Mouse (Mus musculus) lung, embryonic 15.5 days (tissue): ENCODE data around the gene Atp6v0d1. TPM values are rescaled to one million over a fixed set of nuclear protein-coding genes. Genes with fewer than 3 reads are reported as not detected.

Source experiments
- ATAC-seq: fragments of 200-750 bp; cut with Nextera tagmentation; 2 replicates; pipeline ENCODE4 v1.8.0; 2017; ENCODE audit warnings: moderate number of reproducible peaks, borderline replicate concordance; ENCODE audit not compliant: low FRiP score, low TSS enrichment; ENCODE audit errors: extremely low read depth
- H3K27ac ChIP-seq: fragments of 300-500 bp; sonication (generic); 2 replicates; pipeline ENCODE4 v1.5.1; 2015; ENCODE audit warnings: moderate library complexity, mild to moderate bottlenecking, inconsistent platforms
- H3K27me3 ChIP-seq: fragments of 300-500 bp; sonication (generic); 2 replicates; pipeline ENCODE4 v1.6.1; 2015; ENCODE audit warnings: inconsistent platforms
- H3K36me3 ChIP-seq: fragments of 300-500 bp; sonication (generic); 2 replicates; pipeline ENCODE4 v1.6.1; 2015; ENCODE audit warnings: inconsistent platforms
- H3K4me1 ChIP-seq: fragments of 300-500 bp; sonication (generic); 2 replicates; pipeline ENCODE4 v1.6.1; 2015; ENCODE audit warnings: inconsistent platforms
- H3K4me2 ChIP-seq: fragments of 300-500 bp; sonication (generic); 2 replicates; pipeline ENCODE4 v1.6.1; 2015; ENCODE audit warnings: inconsistent platforms, mild to moderate bottlenecking, moderate library complexity
- H3K4me3 ChIP-seq: fragments of 300-500 bp; sonication (generic); 2 replicates; pipeline ENCODE4 v1.5.1; 2015; ENCODE audit warnings: mild to moderate bottlenecking, inconsistent platforms
- H3K9ac ChIP-seq: fragments of 300-500 bp; sonication (generic); 2 replicates; pipeline ENCODE4 v1.6.1; 2015; ENCODE audit warnings: inconsistent platforms
- H3K9me3 ChIP-seq: fragments of 300-500 bp; sonication (generic); 2 replicates; pipeline ENCODE4 v1.6.1; 2016; ENCODE audit warnings: inconsistent platforms
- WGBS: fragments of 180-500 bp; shearing (Covaris S2); methylation state at CpG from one replicate; pipeline ENCODE4 v1.1.7; 2015; 5-methylcytosine and 5-hydroxymethylcytosine counted together
- polyA plus RNA-seq: library from polyadenylated mRNA; unstranded; fragments of >200 nt; fragmentation: Nextera tagmentation; extraction: Ambion mirVana; gene quantifications from 2 replicates; pipeline ENCODE4 v1.2.1, GENCODE M21; 2015

The Atp6v0d1 gene
- polyA plus RNA-seq, 1 experiment from 2014 or later, result 82.1 TPM

GRCm38 (mm10) chr8:105493495-105493894 is 72.4 kb downstream of the Atp6v0d1 start:
- Histone ChIP-seq H3K4me2 (no peak overlapping the region), H3K27me3 (no peaks in the 10 kb centered on the region), H3K4me1 (peaks cover 36% of the 10 kb centered on the region), H3K4me3 (no peak overlapping the region), H3K9ac (no peak overlapping the region), H3K27ac (peak overlapping the region; percentile 88), H3K36me3 (no peaks in the 10 kb centered on the region), H3K9me3 (no peaks in the 10 kb centered on the region)
- no peak for ATAC-seq
- WGBS, result 15% methylated on average over 3 of the region's 3 CpGs

GRCm38 (mm10) chr8:105489281-105489680 is 76.6 kb downstream of the Atp6v0d1 start:
- H3K27ac ChIP-seq, result no peak overlapping the region
- H3K4me1 ChIP-seq, result peaks cover 11% of the 10 kb centered on the region
- no peak for ATAC-seq
- H3K4me2 ChIP-seq, result no peak overlapping the region
- peaks cover 8% of the 10 kb centered on the region; the same call in 1 of the 2 replicates for H3K36me3 ChIP-seq
- no peaks in the 10 kb centered on the region for H3K27me3 ChIP-seq
- no peak overlapping the region for H3K4me3 ChIP-seq
- WGBS, result 39% methylated on average over 1 of the region's 1 CpGs
- H3K9me3 ChIP-seq, result no peaks in the 10 kb centered on the region
- no peak overlapping the region for H3K9ac ChIP-seq

GRCm38 (mm10) chr8:105488082-105488481 is 77.8 kb downstream of the Atp6v0d1 start:
- Histone ChIP-seq H3K9ac (no peak overlapping the region), H3K4me3 (no peak overlapping the region), H3K9me3 (no peaks in the 10 kb centered on the region), H3K36me3 (peaks cover 8% of the 10 kb centered on the region; the same call in 1 of the 2 replicates), H3K27me3 (no peaks in the 10 kb centered on the region), H3K4me1 (peaks cover 4% of the 10 kb centered on the region; the same call in 1 of the 2 replicates), H3K27ac (no peak overlapping the region), H3K4me2 (no peak overlapping the region)
- ATAC-seq, result no peak
- WGBS, result 55% methylated on average over 3 of the region's 3 CpGs

- Histone ChIP-seq H3K4me3 (no peak overlapping the region), H3K4me1 (peaks cover 5% of the 10 kb centered on the region), H3K4me2 (no peak overlapping the region), H3K9ac (no peak overlapping the region), H3K9me3 (no peaks in the 10 kb centered on the region), H3K36me3 (peaks cover 16% of the 10 kb centered on the region), H3K27me3 (no peaks in the 10 kb centered on the region), H3K27ac (no peak overlapping the region)
- 27% methylated on average over 2 of the region's 2 CpGs for WGBS
- peak; percentile 52; the same call in 1 of the 2 replicates for ATAC-seq
Observed at GRCm38 (mm10) chr8:105484392-105484791, 81.5 kb downstream of the Atp6v0d1 start.

- Histone ChIP-seq H3K4me3 (no peak overlapping the region), H3K4me1 (peaks cover 5% of the 10 kb centered on the region), H3K9ac (no peak overlapping the region), H3K4me2 (no peak overlapping the region), H3K36me3 (peaks cover 16% of the 10 kb centered on the region), H3K27ac (no peak overlapping the region), H3K27me3 (no peaks in the 10 kb centered on the region), H3K9me3 (no peaks in the 10 kb centered on the region)
- 63% methylated on average over 3 of the region's 3 CpGs for WGBS
- ATAC-seq, result no peak
Observed at GRCm38 (mm10) chr8:105484030-105484368, 81.8 kb downstream of the Atp6v0d1 start.

- Histone ChIP-seq H3K4me3 (no peak overlapping the region), H3K27me3 (no peaks in the 10 kb centered on the region), H3K27ac (no peak overlapping the region), H3K36me3 (peaks cover 16% of the 10 kb centered on the region), H3K9ac (no peak overlapping the region), H3K4me1 (peaks cover 5% of the 10 kb centered on the region), H3K4me2 (no peak overlapping the region), H3K9me3 (no peaks in the 10 kb centered on the region)
- WGBS, result 34% methylated on average over 14 of the region's 14 CpGs
- ATAC-seq, result 0 out of 2 replicates have a peak, but pooled peaks have one; percentile 36
Observed at GRCm38 (mm10) chr8:105483212-105484029, 82.4 kb downstream of the Atp6v0d1 start.

GRCm38 (mm10) chr8:105482123-105482522 is 83.7 kb downstream of the Atp6v0d1 start:
- Histone ChIP-seq H3K4me3 (no peak overlapping the region), H3K4me2 (no peak overlapping the region), H3K27ac (no peak overlapping the region), H3K36me3 (peaks cover 16% of the 10 kb centered on the region), H3K27me3 (no peaks in the 10 kb centered on the region), H3K4me1 (peaks cover 5% of the 10 kb centered on the region), H3K9ac (no peak overlapping the region), H3K9me3 (no peaks in the 10 kb centered on the region)
- no peak for ATAC-seq
- 72% methylated on average over 8 of the region's 8 CpGs for WGBS

DNA sequence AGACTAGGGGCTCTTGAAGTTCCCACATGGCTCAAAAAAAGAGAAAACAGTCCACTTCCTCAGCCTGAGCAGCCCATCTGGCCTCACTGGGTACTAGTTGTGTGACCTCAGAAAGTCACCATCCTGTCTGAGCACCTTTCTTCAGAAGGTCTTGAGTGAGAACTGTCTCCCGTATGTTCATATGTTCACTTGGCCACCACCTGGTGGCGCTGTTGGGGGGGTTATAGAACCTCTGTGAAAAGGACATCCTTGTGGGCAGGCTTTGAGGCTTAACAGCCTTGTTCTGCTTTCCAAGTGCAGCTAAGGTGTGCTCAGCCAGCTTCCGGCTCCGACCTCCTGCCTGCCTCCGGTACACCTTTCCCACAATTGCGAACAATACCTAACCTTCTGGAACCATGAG is 84.4 kb downstream of the Atp6v0d1 start:
- Histone ChIP-seq H3K27me3 (no peaks in the 10 kb centered on the region), H3K4me3 (no peak overlapping the region), H3K27ac (no peak overlapping the region; the same call in 1 of the 2 replicates), H3K4me1 (peaks cover 5% of the 10 kb centered on the region), H3K9me3 (no peaks in the 10 kb centered on the region), H3K36me3 (peaks cover 16% of the 10 kb centered on the region), H3K4me2 (no peak overlapping the region), H3K9ac (no peak overlapping the region)
- ATAC-seq, result no peak
- 74% methylated on average over 6 of the region's 6 CpGs for WGBS

- H3K4me3 ChIP-seq, result no peak overlapping the region
- H3K36me3 ChIP-seq, result peaks cover 18% of the 10 kb centered on the region
- no peak overlapping the region; the same call in 1 of the 2 replicates for H3K27ac ChIP-seq
- peaks cover 5% of the 10 kb centered on the region for H3K4me1 ChIP-seq
- ATAC-seq, result no peak
- WGBS, result 28% methylated on average over 2 of the region's 2 CpGs
- H3K27me3 ChIP-seq, result no peaks in the 10 kb centered on the region
- no peak overlapping the region for H3K4me2 ChIP-seq
- H3K9me3 ChIP-seq, result no peaks in the 10 kb centered on the region
- no peak overlapping the region for H3K9ac ChIP-seq
Observed at GRCm38 (mm10) chr8:105481013-105481412, 84.8 kb downstream of the Atp6v0d1 start.

- H3K27me3 ChIP-seq, result 0 out of 2 replicates have a peak, but pooled peaks cover 6% of the 10 kb centered on the region
Observed at GRCm38 (mm10) chr8:105477792-105478191, 88.1 kb downstream of the Atp6v0d1 start.

DNA sequence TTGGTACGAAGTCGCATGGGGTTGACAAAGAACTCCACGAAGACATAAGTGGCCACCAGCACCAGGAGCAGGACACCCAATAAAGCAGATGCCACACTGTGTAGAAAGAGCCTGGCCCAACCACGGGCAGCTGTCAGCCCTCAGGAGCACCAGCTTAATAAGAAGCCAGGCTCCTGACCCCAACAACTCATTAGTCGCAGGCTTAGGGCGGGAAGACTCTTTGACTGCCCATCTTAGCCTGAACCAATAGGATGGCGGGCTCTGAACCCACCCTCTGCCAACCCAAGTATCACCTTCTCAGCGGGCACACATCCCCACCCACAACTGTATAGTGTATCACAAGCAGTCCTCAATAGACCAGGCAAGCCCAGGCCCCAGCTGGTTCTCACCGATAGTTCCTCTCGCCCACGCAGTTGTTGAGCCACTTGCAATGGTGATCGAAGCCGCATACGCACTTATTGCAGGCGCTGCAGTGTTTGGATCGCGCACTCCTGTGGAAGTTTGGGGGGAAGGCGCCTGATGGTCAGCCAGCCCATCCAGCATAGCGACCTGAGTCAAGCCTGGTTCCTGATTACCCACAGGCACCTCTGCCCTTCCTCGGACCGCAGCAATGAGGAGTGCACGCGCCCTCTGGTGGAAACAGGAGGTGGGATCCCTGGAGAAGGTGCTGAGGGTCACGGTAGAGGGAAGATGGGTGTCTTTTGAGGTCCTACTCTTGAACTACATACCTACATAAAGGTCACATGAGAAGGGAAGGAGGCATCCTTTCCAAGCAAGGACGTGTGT is 89.0 kb downstream of the Atp6v0d1 start:
- H3K4me2 ChIP-seq, result no peak overlapping the region
- H3K27me3 ChIP-seq, result 0 out of 2 replicates have a peak, but pooled peaks cover 6% of the 10 kb centered on the region
- H3K9me3 ChIP-seq, result no peaks in the 10 kb centered on the region
- no peak overlapping the region for H3K27ac ChIP-seq
- H3K36me3 ChIP-seq, result peaks cover 9% of the 10 kb centered on the region
- H3K4me1 ChIP-seq, result peaks cover 33% of the 10 kb centered on the region
- no peak overlapping the region for H3K4me3 ChIP-seq
- ATAC-seq, result no peak
- WGBS, result 44% methylated on average over 25 of the region's 25 CpGs
- no peak overlapping the region for H3K9ac ChIP-seq

More at GRCm38 (mm10) chr8:105477792-105478191, 88.1 kb downstream of the Atp6v0d1 start:
- Histone ChIP-seq H3K4me3 (no peak overlapping the region), H3K9me3 (no peaks in the 10 kb centered on the region), H3K36me3 (peaks cover 14% of the 10 kb centered on the region), H3K4me1 (peaks cover 30% of the 10 kb centered on the region), H3K9ac (no peak overlapping the region), H3K4me2 (no peak overlapping the region), H3K27ac (no peak overlapping the region)
- no peak for ATAC-seq
- WGBS, result 68% methylated on average over 3 of the region's 3 CpGs

GRCm38 (mm10) chr8:105476161-105476560 is 89.7 kb downstream of the Atp6v0d1 start:
- H3K4me1 ChIP-seq, result peaks cover 38% of the 10 kb centered on the region
- no peaks in the 10 kb centered on the region for H3K9me3 ChIP-seq
- H3K36me3 ChIP-seq, result 0 out of 2 replicates have a peak, but pooled peaks cover 6% of the 10 kb centered on the region
- H3K9ac ChIP-seq, result no peak overlapping the region
- no peak for ATAC-seq
- H3K27ac ChIP-seq, result no peak overlapping the region
- 87% methylated on average over 7 of the region's 7 CpGs for WGBS
- H3K27me3 ChIP-seq, result 0 out of 2 replicates have a peak, but pooled peaks cover 6% of the 10 kb centered on the region
- H3K4me2 ChIP-seq, result no peak overlapping the region
- H3K4me3 ChIP-seq, result no peak overlapping the region
